Comparison of ENCODE assay signal across 11 mouse cellular contexts in genomic region chr10:117672693-117673092, GRCm38 (mm10). TPM values are rescaled to one million over a fixed set of nuclear protein-coding genes. Genes with fewer than 3 reads are reported as not detected.
DNase-seq lines count a peak whose midpoint lies in the region; ATAC-seq lines count a peak whose summit lies in the region.
"Had no signal": no experiment of that assay in that cellular context is flagged by ENCODE, and none has a peak within 500 bp of the region (broad histone marks: within the 10 kb centered on the region; RNA-seq: fewer than 3 reads in every experiment).

No protein-coding gene starts in this region.

- DNase-seq in hindbrain, embryonic 14.5 days (ENCODE audit: low spot score), result peak; percentile 58
- no peak for DNase-seq in hindbrain, embryonic 10.5 days (ENCODE audit: low spot score)
- peak; percentile 53 for DNase-seq in testis, postnatal 10 days (ENCODE audit: low spot score)
- DNase-seq in testis, postnatal 14 days (ENCODE audit: low spot score), result no peak
- DNase-seq in left cerebral cortex, adult 11 months (ENCODE audit: low spot score), result peak; percentile 56
- no peak for DNase-seq in ovary, postnatal 14 days (ENCODE audit: low spot score)
- DNase-seq in embryo, embryonic 11 days, result no peak
- DNase-seq in gastrocnemius, postnatal 4 days (ENCODE audit: low spot score in 2 of 2), result no peak
- DNase-seq: thymus, postnatal 36 days had no signal

- 60% methylated on average over 7 of the region's 7 CpGs for WGBS in hindbrain, embryonic 14.5 days
- WGBS in hindbrain, embryonic 10.5 days, result 80% methylated on average over 7 of the region's 7 CpGs

- no peak overlapping the region for H3K27ac ChIP-seq in hindbrain, embryonic 14.5 days
- no peak overlapping the region for H3K27ac ChIP-seq in hindbrain, embryonic 10.5 days
- H3K27ac ChIP-seq: hindbrain, embryonic 12.5 days; liver, embryonic 14.5 days had no signal

- H3K4me1 ChIP-seq in hindbrain, embryonic 14.5 days (replicated peaks; ENCODE audit: control insufficient read depth, insufficient read depth, low read length), result no peaks in the 10 kb centered on the region
- H3K4me1 ChIP-seq in hindbrain, embryonic 10.5 days (replicated peaks), result peaks cover 16% of the 10 kb centered on the region

- H3K4me3 ChIP-seq in hindbrain, embryonic 14.5 days (replicated peaks; ENCODE audit: low read length), result no peak overlapping the region
- no peak overlapping the region for H3K4me3 ChIP-seq in hindbrain, embryonic 10.5 days
- H3K4me3 ChIP-seq: hindbrain, embryonic 12.5 days had no signal

- no peaks in the 10 kb centered on the region for H3K27me3 ChIP-seq in hindbrain, embryonic 14.5 days (ENCODE audit: control insufficient read depth, insufficient read depth, low read length)
- H3K27me3 ChIP-seq in hindbrain, embryonic 10.5 days (ENCODE audit: insufficient read depth, poor library complexity, severe bottlenecking), result no peaks in the 10 kb centered on the region
- H3K27me3 ChIP-seq: hindbrain, embryonic 12.5 days had no signal

- ATAC-seq in hindbrain, embryonic 14.5 days (ENCODE audit: low FRiP score), result no peak; the same call in 1 of the 2 replicates

- H3K9ac ChIP-seq in hindbrain, embryonic 14.5 days, result no peak overlapping the region
- H3K9ac ChIP-seq: hindbrain, embryonic 12.5 days; liver, embryonic 14.5 days had no signal

- no peaks in the 10 kb centered on the region for H3K36me3 ChIP-seq in hindbrain, embryonic 14.5 days (replicated peaks; ENCODE audit: control insufficient read depth, insufficient read depth)
- H3K36me3 ChIP-seq in hindbrain, embryonic 10.5 days, result no peaks in the 10 kb centered on the region
- H3K36me3 ChIP-seq: hindbrain, embryonic 12.5 days had no signal

- no peaks in the 10 kb centered on the region for H3K9me3 ChIP-seq in hindbrain, embryonic 14.5 days (ENCODE audit: control insufficient read depth, low read length)
- H3K9me3 ChIP-seq in hindbrain, embryonic 10.5 days, result no peaks in the 10 kb centered on the region
- H3K9me3 ChIP-seq: hindbrain, embryonic 12.5 days had no signal

- no peak overlapping the region for H3K4me2 ChIP-seq in hindbrain, embryonic 14.5 days (replicated peaks)
- H3K4me2 ChIP-seq: hindbrain, embryonic 12.5 days had no signal

RNA-seq across cellular contexts. Expression of gene Mdm2, which starts 37.9 kb away (rescaled TPM):
- 47.2 and 48.4 TPM in 2 replicates for polyA plus RNA-seq in hindbrain, embryonic 14.5 days (2014; fragmentation: Nextera tagmentation; extraction: Ambion mirVana)
- 63.4 and 67.5 TPM in 2 replicates for polyA plus RNA-seq in hindbrain, embryonic 10.5 days (2016; fragmentation: Nextera tagmentation; extraction: Ambion mirVana)
- 10 to 100 TPM; 39.6 to 48.6 TPM for total RNA-seq in gastrocnemius, postnatal 4 days (2021)

RNA-seq across cellular contexts. Expression of gene Cpm, which starts 43.4 kb away (rescaled TPM):
- polyA plus RNA-seq in hindbrain, embryonic 14.5 days (2014; fragmentation: Nextera tagmentation; extraction: Ambion mirVana), result 2.8 and 3.0 TPM in 2 replicates
- 5.9 and 6.0 TPM in 2 replicates for polyA plus RNA-seq in hindbrain, embryonic 10.5 days (2016; fragmentation: Nextera tagmentation; extraction: Ambion mirVana)
- total RNA-seq in gastrocnemius, postnatal 4 days (2021), result 10 to 100 TPM; 13.2 to 14.0 TPM

Comparison
In these comparisons a context has a peak if more than half of its experiments do, and no peak if none do; other contexts are left out.
1. DNase-seq: peak in hindbrain, embryonic 14.5 days (single experiment), testis, postnatal 10 days (single experiment) and left cerebral cortex, adult 11 months (single experiment); none in hindbrain, embryonic 10.5 days (single experiment), testis, postnatal 14 days (single experiment), ovary, postnatal 14 days (single experiment), embryo, embryonic 11 days (single experiment) and gastrocnemius, postnatal 4 days (0 of 2).